Mouse (Mus musculus): Measurements from ENCODE around the gene Nudcd2.

Nudcd2 gene

DNA sequence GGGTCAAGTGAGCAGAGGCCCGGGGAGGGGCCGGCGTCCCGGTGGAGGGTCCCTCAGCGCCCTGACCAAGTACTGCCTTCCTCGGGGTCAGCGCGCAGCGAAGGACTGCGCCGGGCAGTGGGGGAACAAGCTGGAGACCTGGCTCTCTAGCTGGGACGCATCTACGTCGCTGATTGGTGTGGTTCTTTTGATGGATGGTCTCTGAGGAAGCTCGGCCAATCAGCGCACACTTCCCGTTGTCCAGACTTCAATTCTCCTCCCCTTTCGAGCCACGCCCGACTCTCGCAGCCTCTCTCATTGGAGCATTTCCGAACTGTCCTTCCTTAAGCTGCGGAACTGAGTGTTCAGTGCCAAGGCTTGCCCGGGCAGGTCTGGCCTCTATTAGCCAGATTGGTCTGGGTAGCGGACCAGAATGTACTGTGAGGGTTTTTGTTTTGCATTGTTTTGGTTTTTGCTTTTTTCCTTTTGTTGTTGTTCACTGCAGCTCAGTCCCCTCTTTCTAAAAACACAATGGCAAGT, 21.7 kb downstream of the Nudcd2 start, which contains the start of gene Ccng1:
TSS of gene Ccng1 (minus strand) at position 203 of the 519 bp plus-strand sequence.
- DNase-seq (ENCODE audit: low spot score): peak; percentile 89

DNA sequence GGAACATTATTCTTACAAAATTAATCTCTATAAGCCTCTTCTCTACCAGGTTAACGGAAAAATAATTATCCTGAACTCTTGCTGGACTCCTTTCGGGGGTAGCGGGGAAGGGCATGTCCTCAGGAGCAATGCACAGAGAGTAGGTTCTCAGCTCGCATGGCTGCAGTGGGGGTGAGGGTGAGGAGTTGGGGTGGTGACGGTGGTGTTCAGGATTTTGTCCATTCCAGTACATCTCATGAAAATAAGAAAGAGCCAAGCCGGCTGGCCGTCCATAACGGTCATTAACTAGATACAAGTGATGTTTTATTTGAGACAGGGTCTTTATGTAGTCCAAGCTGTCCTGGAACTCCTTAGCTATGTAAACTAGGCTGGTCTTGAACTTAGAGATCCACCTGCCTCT, 22.5 kb downstream of the Nudcd2 start:
- no peak for DNase-seq (ENCODE audit: low spot score)

DNA sequence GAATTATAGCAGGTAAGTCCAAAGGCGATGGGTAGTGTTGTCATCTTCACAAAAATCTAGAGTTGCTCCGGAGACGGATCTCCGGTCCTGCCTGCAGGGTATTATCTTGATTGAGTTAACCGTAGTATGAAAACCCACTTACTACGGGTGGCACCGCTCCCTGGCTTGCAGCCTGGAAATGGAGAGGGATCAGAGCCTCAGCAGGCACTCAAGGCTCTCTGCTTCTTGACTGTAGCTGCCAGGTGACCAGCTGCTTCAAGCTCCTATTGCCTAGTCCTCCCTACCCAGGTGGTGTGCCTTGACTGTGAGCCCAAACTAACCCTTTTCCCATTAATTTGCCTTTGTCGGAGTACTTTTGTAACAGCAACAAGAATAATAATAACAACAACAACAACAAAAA, 26.4 kb downstream of the Nudcd2 start:
- no peak for DNase-seq (ENCODE audit: low spot score)

DNA sequence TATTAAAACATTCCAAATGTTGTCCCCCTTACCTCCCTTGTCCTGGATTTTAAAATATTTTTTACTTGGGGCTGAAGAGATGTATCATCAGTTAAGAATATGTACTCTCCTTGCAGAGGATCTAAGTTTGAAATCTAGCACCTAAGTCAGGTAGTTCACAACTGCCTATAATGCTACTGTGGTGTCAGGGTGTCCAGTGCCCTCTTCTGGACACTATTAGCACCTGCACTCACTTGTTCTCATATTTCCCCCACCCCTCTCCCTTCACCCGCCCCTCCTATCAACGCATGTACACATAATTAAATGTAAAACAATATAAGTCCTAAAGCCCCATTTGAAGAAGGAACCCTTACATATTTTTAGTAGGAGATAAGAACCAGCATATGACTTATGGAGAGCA, 29.9 kb downstream of the Nudcd2 start:
- DNase-seq (ENCODE audit: low spot score): no peak

DNA sequence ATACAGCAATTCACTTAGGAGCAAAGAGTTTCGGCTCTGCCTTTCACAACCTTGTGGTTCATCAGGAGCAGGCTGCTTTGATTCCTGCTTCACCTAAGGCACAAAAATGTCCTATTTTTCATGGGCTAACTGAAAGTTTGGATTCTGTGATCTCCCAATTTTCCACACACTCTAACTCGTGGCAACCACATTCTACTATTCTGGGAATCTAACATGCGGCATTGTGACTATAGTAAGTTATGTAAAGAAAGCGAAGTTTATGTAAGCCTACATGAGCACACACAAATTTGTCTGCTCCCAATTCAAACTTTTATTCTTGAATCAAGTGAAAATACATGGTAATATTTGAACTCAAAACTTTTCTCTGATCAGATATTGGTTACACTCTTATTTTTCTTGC, 31.2 kb downstream of the Nudcd2 start:
- no peak for DNase-seq (ENCODE audit: low spot score)

DNA sequence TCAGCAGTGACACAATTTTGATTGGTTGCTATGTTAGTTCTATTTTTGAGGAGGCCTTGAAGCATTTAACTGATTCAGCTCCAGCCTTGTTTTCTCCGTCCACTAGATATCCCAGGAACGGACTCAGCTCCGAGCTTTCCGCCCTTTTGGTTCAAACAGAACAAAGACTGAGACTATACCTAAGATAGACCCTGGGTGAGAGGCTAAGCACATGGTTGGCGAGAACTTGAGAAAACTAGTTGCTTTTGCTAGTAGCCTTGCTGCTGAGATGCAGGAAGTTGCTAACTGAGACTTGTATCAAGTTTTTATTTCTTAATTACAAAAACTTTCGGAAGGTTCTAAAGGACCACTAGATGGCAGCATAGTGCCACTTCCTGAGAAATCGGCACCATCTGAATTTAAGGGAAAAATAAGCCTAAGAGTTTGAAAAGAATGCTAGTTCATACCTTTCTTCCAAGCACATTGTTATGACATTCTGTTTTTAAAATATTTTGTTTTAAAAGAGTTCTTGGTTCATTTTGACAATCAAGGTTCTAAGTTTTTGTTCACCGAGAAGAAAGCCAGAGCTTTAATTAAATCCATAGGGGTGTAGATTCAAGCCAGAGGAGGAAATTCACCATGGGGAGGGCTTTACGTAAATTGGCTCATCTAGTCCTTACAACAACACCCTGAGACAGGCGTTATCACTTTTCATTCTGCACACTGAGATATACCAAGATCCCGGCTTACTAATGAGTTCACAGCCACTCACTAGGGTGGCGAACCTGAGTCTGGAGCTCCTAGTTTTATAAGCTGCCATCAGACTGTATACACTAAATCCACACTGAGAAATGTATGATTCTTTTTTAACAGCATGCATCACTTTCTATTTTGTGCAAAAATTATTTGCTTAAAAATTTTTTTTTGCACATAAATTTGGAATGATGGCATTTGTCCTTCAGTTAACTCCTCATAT, 42.1 kb downstream of the Nudcd2 start:
- DNase-seq (ENCODE audit: low spot score): no peak

DNA sequence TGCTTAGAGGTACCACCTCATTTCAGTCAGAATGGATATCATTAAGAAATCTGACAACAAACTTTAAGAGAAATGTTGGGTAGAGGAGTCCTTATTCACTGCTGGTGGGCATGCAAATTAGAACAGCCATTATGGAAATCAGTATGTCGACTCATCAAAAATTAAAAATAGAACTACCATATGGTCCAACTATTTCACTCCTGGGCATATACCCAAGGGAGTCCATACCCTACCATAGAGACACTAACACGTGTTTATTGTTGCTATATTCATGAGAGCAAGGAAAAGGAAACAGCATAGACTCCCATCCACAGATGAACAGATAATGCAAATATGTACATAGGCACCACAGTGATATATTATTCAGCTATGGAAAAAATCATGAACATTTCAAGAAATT, 48.4 kb downstream of the Nudcd2 start:
- no peak for DNase-seq (ENCODE audit: low spot score)

DNA sequence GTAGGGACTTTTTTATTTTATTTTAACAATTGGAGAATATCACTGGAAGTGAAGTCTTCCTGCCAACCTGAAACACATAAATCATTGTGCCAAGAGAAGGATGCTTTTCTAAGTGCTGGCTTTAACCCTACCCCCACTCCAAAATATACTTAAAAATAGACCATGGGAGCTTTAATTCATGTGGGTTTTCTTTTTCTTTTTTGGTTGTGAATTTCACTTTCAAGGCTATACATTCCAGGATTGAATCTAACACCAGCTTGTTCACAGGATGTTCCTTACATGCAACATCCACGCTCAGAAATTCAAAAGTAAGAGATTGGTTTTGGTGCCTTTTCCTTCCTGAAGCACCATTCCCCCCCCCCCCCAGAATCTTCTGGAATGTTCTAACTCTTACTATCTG, 49.9 kb downstream of the Nudcd2 start:
- DNase-seq (ENCODE audit: low spot score): no peak

DNA sequence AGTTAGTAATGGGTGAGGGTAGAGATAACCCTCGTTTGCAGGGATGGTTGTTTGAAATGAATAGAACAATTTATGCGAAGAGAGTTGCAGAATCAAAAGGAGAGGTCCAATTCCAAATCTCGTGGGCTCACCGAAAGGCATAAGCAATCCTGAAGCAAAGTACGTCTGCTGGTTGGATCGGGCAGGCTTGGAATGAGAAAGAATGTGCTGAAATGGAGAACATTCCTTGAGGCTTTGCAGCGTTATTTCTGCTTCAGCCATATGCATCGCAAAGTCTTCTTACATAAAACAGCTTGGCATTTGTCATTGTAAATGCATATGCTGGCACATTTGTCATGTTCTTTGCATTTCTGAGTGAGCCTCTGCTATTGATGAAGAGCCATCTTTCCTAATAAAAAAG, 50.9 kb downstream of the Nudcd2 start:
- DNase-seq (ENCODE audit: low spot score): no peak

DNA sequence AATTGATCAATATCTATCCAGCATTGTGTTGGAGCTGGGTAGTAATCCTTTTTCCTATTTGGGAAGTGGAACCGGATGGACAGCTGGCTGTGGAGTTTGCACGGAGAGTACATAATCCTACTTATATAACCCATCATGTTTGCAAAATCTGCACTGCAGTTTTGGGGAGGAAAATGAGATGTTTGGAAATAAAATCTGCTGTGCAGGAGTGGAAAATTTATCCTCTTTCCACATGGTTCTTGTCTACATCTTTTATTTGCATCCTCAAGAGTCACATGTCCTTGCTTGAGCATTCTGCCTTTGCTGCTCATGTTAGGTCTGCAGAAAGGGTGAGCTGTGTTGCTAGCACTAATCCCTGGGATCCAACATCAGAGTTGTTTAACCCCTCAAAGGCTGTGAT, 53.4 kb downstream of the Nudcd2 start:
- DNase-seq (ENCODE audit: low spot score): no peak
